Mouse (Mus musculus): ENCODE measurements around the gene Cetn4.

The Cetn4 gene

GRCm38 (mm10) chr3:37302685-37303084, 9.8 kb downstream of the Cetn4 start:
- peak; percentile 65 for DNase-seq (ENCODE audit: low spot score)

DNA sequence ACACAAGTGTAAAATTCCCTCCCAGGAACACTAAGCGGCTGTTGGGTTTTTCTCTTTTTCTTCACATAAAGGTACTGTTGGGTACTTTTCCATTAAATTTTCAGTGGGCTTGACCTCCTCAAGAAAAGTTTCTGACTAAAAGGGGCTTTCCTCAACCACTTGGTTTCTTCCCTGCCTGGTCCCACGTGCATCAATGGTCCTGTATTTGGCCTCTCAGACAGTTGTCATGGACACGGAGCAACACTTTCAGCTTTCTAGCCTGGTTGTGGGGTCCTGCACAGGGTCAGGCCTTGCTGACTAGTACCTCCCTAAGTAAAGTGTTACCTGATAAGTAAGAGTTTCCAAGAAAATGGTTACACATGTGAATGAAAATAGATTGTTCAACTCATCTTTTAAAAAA, 13.0 kb downstream of the Cetn4 start:
- DNase-seq (ENCODE audit: low spot score), result no peak

DNA sequence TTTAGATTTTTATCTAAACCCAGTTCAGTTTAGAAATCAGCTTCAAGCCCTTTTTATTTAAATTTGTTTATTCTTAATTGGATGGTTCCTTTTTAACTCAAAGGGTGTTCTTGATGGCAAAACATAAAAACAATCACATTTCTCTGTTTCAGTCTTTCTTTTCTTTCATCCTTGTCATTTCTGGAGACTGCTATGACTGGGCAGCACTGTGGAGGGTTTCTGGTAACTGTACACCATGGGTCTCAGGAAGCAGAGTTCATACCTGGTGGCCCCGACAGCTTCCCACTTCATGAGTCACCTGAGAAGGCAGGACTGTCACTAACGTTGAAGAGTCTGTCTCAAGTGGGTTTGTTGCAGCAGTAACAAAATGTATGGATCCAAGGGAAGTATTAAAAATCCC, 19.9 kb downstream of the Cetn4 start:
- no peak for DNase-seq (ENCODE audit: low spot score)

DNA sequence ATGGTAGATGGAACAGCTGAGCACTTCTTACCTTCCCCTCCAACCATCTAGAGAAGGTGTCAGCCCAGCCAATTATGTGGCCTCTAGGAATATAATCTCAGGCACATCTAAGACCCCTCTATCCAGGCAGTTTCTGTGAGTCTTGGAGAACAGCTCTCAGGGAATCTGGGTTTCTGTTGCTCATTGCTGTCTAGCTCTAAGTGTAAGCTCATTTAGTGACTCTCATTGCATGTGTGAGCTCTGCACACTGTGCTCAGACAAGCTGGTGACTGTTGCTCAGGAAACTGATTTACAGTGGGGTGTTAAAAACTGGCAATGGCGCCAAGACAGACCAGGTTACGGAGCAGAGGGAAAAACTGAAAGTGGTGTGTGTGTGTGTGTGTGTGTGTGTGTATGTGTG, 20.6 kb downstream of the Cetn4 start:
- DNase-seq (ENCODE audit: low spot score), result no peak

GRCm38 (mm10) chr3:37290881-37291541, 21.5 kb downstream of the Cetn4 start:
- no peak for DNase-seq (ENCODE audit: low spot score)

GRCm38 (mm10) chr3:37289237-37289636, 23.3 kb downstream of the Cetn4 start:
- DNase-seq (ENCODE audit: low spot score), result no peak

GRCm38 (mm10) chr3:37283234-37283633, 29.3 kb downstream of the Cetn4 start:
- no peak for DNase-seq (ENCODE audit: low spot score)

DNA sequence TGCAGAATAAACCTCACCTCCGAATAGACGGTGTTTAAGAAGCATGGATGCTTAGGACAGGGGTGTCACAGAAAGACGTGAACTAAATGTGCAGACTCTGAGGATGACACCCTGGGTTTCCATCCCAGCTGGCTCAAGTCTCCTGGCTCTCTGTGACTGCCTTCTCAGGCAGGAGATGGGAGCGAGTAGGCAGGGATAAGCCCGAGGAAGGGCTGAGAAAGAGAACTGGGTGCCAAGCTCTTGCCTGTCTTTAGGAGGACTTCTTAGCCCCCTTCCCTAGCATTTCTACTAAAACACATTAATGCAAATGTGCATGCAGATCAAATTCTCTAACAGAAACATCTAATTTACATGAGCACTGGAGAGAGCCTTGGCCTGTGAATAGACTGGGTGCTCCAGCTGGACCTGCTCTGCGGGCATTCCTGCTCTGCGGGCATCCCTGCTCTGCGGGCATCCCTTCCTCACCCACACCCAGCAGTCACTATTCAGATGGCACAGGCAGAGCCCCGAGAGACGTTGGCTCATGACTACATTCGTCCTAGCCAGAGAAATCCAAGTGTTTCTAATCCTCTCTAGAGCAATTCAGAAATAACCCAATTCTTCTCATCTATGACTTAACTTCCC, 30.1 kb downstream of the Cetn4 start:
- no peak for DNase-seq (ENCODE audit: low spot score)

GRCm38 (mm10) chr3:37280871-37281270, 31.6 kb downstream of the Cetn4 start:
- DNase-seq (ENCODE audit: low spot score), result no peak

GRCm38 (mm10) chr3:37280221-37280620, 32.3 kb downstream of the Cetn4 start:
- no peak for DNase-seq (ENCODE audit: low spot score)

DNA sequence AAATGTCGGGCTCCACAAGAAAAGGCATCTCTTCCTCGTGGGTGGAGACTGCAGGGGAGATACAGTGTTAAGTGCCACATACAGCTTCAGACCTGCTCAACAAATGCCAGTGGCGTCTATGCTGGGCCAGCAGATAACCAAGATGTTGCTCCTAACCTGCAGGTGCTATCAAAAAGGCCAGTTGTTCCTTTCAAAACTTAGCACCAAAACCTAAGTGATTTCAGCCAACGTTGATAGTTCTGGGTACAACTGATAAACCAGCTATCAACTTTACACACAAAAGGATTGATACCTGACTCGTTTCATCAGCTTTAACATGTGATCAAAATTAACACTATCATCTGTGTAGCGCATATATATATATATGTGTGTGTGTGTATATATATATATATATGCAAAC, 37.8 kb downstream of the Cetn4 start:
- no peak for DNase-seq (ENCODE audit: low spot score)

- DNase-seq (ENCODE audit: low spot score), result no peak
Measured at GRCm38 (mm10) chr3:37273092-37273491, 39.4 kb downstream of the Cetn4 start.

DNA sequence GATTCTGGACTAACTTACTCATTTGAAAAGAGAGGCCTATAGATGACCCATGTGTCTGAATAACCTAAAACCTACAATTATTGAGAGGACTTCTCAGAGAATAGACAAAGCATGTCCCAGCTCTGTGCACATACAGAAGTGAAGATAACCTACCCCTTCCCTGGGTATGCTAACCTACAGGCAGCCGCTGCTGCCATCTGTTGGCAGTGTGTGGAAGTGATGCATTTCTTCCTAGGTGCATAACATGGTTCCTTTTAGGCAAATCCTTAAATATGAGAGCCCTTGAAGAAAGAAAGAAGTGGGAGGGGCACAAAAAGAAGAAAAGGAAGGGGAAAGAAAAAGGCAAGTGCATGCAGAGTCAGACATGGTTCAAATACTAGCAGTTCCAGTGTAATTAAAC, 41.3 kb downstream of the Cetn4 start:
- peak; percentile 70 for DNase-seq (ENCODE audit: low spot score)

- no peak for DNase-seq (ENCODE audit: low spot score)
Measured at GRCm38 (mm10) chr3:37269926-37270325, 42.6 kb downstream of the Cetn4 start.

GRCm38 (mm10) chr3:37268338-37268737, 44.2 kb downstream of the Cetn4 start:
- DNase-seq (ENCODE audit: low spot score), result no peak

- DNase-seq (ENCODE audit: low spot score), result peak; percentile 45
Measured at GRCm38 (mm10) chr3:37259331-37259999, 53.0 kb downstream of the Cetn4 start.

- no peak for DNase-seq (ENCODE audit: low spot score)
Measured at GRCm38 (mm10) chr3:37257776-37258175, 54.7 kb downstream of the Cetn4 start.

All from testis, postnatal 10 days (tissue).